Mouse (Mus musculus) brain, adult 2 months (tissue): ENCODE data around the gene Pdilt.
A peak's percentile ranks its signal among the peaks of the same experiment; 100 is the strongest.
"Not testable (repeated sequence)": the region's sequence is repeated elsewhere in the genome, so short reads cannot be mapped to it uniquely, and the experiment has no call there.

ENCODE experiments used
- DNase-seq: peaks from one replicate; pipeline ENCODE4 v3.0.0; 2011; ENCODE audit warnings: low read depth, low spot score

Gene Pdilt

GRCm38 (mm10) chr7:119523389-119523788 is at the start of gene Pdilt:
Gene Pdilt (minus strand): TSS chr7:119523489.
- no peak for DNase-seq

- DNase-seq, result not testable (repeated sequence)
Observed at GRCm38 (mm10) chr7:119562476-119562875, 39.2 kb upstream of the Pdilt start.

GRCm38 (mm10) chr7:119561441-119561840 is 38.2 kb upstream of the Pdilt start:
- no peak for DNase-seq

- no peak for DNase-seq
Observed at GRCm38 (mm10) chr7:119560452-119560835, 37.2 kb upstream of the Pdilt start.

GRCm38 (mm10) chr7:119559789-119560451 is 36.6 kb upstream of the Pdilt start:
- DNase-seq, result no peak

DNA sequence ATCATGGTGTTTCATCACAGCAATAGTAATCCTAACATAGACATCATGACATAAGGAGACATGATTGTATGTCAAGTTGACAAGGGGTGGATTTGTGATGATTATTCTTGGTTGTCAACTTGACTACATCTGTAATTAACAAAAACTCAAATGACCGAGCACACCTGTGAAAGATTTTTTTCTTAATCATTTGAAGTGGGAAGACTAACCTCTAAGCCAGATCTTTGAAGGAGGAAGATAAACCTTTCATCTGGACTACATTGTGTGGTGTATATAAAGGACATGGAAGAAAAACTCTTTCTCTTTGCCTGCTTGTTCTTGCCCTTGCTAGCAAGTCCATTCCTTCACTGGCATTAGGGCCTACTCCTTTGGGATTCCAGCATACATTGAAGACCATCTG is 30.8 kb upstream of the Pdilt start, which contains the start of gene Acsm2:
Acsm2 (plus strand) TSS at position 301 of the 400 bp plus-strand sequence.
- DNase-seq, result no peak

- no peak for DNase-seq
Observed at GRCm38 (mm10) chr7:119550471-119551222, 27.4 kb upstream of the Pdilt start.

- no peak for DNase-seq
Observed at GRCm38 (mm10) chr7:119545572-119545971, 22.3 kb upstream of the Pdilt start.

DNA sequence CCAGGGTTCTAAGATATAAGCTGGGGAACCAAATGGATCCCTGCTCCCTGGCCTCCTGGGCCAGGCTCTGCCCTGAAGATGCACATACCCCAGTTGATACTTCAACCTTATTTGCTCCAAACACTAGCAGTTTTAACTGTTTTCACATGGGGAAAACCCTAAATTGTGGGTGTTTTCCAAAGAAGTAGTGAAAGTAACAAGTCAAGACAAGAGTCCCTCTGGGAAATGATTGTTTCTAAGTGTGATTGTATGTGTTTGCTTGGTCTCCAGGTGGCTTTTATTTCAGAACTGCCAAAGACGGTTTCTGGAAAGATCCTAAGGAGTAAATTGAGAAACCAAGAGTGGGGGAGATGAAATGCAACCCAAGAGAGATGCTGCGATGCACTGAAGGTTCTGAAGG is 19.2 kb upstream of the Pdilt start:
- DNase-seq, result no peak

DNA sequence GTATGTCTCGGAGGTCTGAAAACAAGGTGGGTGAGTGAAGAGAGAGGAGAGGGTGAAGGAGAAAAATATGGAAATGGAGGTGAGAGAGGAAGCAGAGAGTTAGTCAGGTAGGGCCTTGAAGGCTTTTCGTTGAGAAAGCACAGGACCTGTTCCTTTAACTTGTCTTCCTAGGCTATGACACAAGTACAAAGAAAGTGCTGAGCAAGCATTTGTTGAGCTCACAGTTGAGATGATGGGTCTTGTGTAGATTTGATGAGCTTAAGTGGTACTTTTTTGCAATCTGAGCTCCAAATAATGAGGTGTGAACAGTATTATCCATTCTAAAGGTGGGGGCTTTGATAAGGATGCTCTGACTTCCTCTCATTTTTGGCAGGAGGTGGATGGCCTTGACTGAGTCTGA is 11.1 kb upstream of the Pdilt start:
- no peak for DNase-seq

GRCm38 (mm10) chr7:119532924-119533323 is 9.6 kb upstream of the Pdilt start:
- no peak for DNase-seq

GRCm38 (mm10) chr7:119528617-119529016 is 5.3 kb upstream of the Pdilt start:
- no peak for DNase-seq

GRCm38 (mm10) chr7:119527548-119527947 is 4.3 kb upstream of the Pdilt start:
- no peak for DNase-seq

DNA sequence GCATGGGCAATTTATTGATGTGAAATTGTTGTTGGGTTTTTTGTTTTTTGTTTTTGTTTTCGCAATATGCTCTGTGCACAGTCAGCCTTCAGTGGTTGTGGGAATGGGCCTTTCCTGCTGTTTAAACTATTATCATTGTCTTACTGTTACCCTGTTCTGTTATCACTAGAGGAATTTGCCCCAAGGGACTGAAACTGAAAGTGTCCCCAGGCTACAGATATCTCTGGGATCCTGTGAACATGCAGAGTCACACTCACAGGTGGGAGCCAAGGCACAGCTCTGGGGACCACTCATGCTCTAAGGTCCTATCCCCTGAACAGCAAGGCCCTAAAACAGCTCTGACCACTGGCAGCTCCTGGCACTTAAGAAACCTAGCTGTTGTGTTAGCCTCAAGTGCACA is 3.8 kb upstream of the Pdilt start:
- DNase-seq, result no peak

DNA sequence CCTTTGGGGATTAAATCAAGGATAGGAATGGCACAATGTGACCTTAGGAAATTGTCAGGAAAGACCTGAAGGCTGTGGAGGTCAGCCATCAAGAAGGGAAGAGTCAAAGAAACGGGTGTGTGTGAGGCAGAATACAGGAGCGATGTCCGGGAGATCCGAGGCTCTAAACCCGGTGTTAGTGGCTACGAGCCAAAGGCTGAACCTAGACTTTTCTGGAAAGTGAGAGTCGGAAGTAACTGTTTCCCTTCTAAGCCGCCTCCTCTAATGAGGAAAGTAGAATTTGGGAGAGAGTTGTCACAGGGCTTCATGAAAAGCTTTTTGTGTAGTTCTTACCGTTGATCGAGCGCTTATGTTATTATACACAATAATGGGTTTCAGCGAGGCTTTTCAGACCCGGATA is 3.2 kb upstream of the Pdilt start:
- no peak for DNase-seq

DNA sequence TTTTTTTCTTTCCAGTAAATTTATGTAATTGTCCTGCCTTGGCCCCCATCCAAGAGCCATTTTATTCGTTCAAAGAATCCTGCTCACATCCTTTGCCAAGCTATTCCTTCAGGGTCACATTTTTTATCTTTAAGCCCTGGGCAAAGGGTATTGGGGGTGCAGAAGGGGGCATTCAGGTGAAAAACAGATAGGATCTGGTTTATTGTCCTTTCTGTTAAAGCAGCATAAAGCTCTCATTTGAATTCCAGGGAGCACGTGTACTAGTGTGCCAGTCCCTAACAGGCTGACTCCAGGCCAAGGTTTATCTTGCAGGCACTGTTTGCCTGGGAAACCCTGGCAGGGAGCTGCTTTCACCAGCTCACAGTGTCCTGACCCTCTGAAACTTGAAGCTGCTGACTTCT is 2.6 kb upstream of the Pdilt start:
- DNase-seq, result peak; percentile 17

GRCm38 (mm10) chr7:119522385-119522784 is 904 bp downstream of the Pdilt start:
- no peak for DNase-seq

- DNase-seq, result no peak
Observed at GRCm38 (mm10) chr7:119521816-119522215, 1.5 kb downstream of the Pdilt start.

GRCm38 (mm10) chr7:119519654-119520053 is 3.6 kb downstream of the Pdilt start:
- peak; percentile 64 for DNase-seq

DNA sequence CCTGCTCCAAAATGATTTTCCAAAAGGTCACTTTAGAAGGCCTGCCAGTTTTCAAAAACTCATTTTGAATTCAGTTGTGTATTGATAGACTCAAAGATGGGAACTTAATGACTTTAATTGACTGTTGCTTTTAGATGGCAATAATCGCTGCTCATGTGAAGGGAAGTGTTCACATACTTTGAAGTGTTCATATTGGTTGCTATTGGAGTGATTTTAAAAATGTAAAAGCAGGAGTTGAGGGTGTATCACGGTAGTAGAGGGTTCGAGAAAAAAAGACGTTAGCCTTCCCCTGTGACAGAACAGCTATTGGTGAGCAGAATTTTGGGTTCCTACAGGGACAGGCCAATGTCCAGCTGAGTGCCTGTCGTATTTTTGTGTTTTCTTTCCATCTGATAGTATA is 4.1 kb downstream of the Pdilt start, which contains the start of gene Acsm5:
Acsm5 (plus strand) TSS at position 301 of the 400 bp plus-strand sequence.
- DNase-seq, result no peak

GRCm38 (mm10) chr7:119516272-119516558 is 7.1 kb downstream of the Pdilt start:
- no peak for DNase-seq

- peak; percentile 57 for DNase-seq
Observed at GRCm38 (mm10) chr7:119515492-119516271, 7.6 kb downstream of the Pdilt start.
